Mouse (Mus musculus) neural tube, embryonic 11.5 days (tissue): ENCODE results near the gene Slc38a10. TPM values are rescaled to one million over a fixed set of nuclear protein-coding genes. Genes with fewer than 3 reads are reported as not detected.

Experiments
- ATAC-seq: fragments of 200-750 bp; cut with Nextera tagmentation; 2 replicates; pipeline ENCODE4 v1.8.0; 2017; ENCODE audit warnings: moderate number of reproducible peaks, mild to moderate bottlenecking, moderate TSS enrichment, moderate library complexity; ENCODE audit not compliant: insufficient read depth, low FRiP score, low TSS enrichment
- DNase-seq: peaks from one replicate; pipeline ENCODE4 v3.0.0-alpha.2; 2015; ENCODE audit warnings: low spot score
- H3K27ac ChIP-seq: fragments of 300-500 bp; sonication (generic); 2 replicates; pipeline ENCODE4 v1.5.1; 2014; ENCODE audit warnings: low read depth, mild to moderate bottlenecking, low read length
- H3K27me3 ChIP-seq: fragments of 300-500 bp; sonication (generic); 2 replicates; pipeline ENCODE4 v1.6.1; 2014; ENCODE audit warnings: mild to moderate bottlenecking, low read length, mixed read lengths; ENCODE audit not compliant: control insufficient read depth, insufficient read depth
- H3K36me3 ChIP-seq: fragments of 300-500 bp; sonication (generic); 2 replicates; pipeline ENCODE4 v1.6.1; 2014; ENCODE audit warnings: mild to moderate bottlenecking, low read length, moderate library complexity, mixed read lengths; ENCODE audit not compliant: control insufficient read depth, insufficient read depth
- H3K4me1 ChIP-seq: fragments of 300-500 bp; sonication (generic); 2 replicates; pipeline ENCODE4 v1.6.1; 2014; ENCODE audit warnings: low read length, mixed read lengths; ENCODE audit not compliant: control insufficient read depth, insufficient read depth
- H3K4me2 ChIP-seq: fragments of 300-500 bp; sonication (generic); 2 replicates; pipeline ENCODE4 v1.6.1; 2014; ENCODE audit warnings: low read depth, mild to moderate bottlenecking, moderate library complexity
- H3K4me3 ChIP-seq: fragments of 300-500 bp; sonication (generic); 2 replicates; pipeline ENCODE4 v1.5.1; 2014; ENCODE audit warnings: low read depth, low read length
- H3K9ac ChIP-seq: fragments of 300-500 bp; sonication (generic); 2 replicates; pipeline ENCODE4 v1.6.1; 2014; ENCODE audit warnings: mild to moderate bottlenecking, low read length
- H3K9me3 ChIP-seq: fragments of 300-500 bp; sonication (generic); 2 replicates; pipeline ENCODE4 v1.6.1; 2016; ENCODE audit warnings: low read length; ENCODE audit not compliant: control insufficient read depth
- WGBS: fragments of 180-500 bp; shearing (Covaris S2); extraction: QIAGEN DNeasy Blood & Tissue Kit; methylation state at CpG from one replicate; pipeline ENCODE4 v1.1.7; 2014; 5-methylcytosine and 5-hydroxymethylcytosine counted together
- polyA plus RNA-seq: library from polyadenylated mRNA; unstranded; fragments of >200 nt; fragmentation: Nextera tagmentation; extraction: Ambion mirVana; gene quantifications from 2 replicates; pipeline ENCODE4 v1.2.1, GENCODE M21; 2014

Slc38a10 gene
- polyA plus RNA-seq, 1 experiment from 2014 or later = 79.1 TPM

DNA sequence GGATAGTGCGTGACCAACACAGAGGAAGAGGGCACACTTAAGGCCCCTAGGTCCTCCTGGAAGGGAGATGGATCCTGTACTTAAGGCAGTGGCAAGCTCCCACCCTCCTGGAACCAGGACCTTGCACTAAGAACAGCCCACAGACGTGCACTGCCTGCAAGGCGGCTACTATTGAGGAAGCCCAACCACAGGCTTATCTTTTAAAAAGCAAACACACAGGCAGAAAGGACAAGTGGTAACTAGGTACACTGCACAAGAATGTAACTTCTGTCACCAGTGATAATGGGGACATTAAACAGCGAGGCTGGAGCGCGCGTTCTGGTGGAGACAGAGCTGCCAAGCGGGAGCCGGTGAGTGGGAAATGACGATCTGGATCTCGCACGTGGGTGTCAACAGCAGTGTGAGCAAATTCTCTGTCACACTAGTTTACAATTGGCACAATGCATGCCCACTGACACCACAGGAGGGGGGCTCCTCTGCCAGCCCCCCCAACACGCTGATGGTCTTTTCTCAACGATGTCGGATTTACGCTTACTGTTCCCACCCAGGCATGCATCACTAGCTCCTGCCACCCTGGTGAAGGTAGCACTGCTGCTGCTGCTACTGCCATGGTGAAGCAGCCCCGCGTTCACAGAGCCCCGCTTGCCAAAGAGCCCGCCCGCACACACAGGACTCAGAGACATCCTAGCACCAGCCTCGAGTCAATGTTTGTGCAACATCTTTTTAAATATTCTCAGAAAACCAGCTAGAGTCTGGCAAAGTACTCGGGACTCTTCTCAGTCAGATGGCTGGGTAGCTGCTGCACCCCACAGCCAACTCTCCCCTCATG lies 14.1 kb downstream of the Slc38a10 start:
- no peaks in the 10 kb centered on the region for H3K9me3 ChIP-seq
- H3K4me1 ChIP-seq = no peaks in the 10 kb centered on the region; the same call in none of the 2 replicates
- no peaks in the 10 kb centered on the region; the same call in 1 of the 2 replicates for H3K36me3 ChIP-seq
- no peak for ATAC-seq
- 65% methylated on average over 23 of the region's 23 CpGs for WGBS
- H3K4me2 ChIP-seq = no peak overlapping the region
- DNase-seq = no peak
- H3K27ac ChIP-seq = no peak overlapping the region
- no peaks in the 10 kb centered on the region for H3K27me3 ChIP-seq
- H3K4me3 ChIP-seq = no peak overlapping the region
- no peak overlapping the region for H3K9ac ChIP-seq

DNA sequence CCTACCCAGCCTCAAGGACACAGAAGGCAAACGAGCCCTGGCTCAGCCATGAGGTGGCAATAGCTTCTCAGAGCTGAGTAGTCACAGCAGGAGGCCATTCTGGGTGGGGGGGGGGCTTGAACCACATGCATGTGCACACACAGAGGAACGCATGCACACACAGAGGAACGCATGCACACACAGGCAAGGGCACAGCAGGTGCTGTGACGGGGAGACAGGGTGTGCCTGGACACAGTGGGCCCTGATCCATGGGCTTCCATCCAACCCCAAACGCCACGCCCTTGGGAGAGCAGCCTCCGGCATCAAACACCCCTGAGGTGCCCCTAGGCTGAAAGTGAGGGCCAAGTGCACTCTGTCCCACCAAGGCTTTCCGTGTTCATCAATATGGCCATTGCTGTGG lies 15.0 kb downstream of the Slc38a10 start:
- no peak overlapping the region for H3K4me3 ChIP-seq
- no peaks in the 10 kb centered on the region; the same call in none of the 2 replicates for H3K4me1 ChIP-seq
- H3K9me3 ChIP-seq = no peaks in the 10 kb centered on the region
- H3K36me3 ChIP-seq = no peaks in the 10 kb centered on the region; the same call in 1 of the 2 replicates
- H3K27ac ChIP-seq = no peak overlapping the region
- H3K4me2 ChIP-seq = no peak overlapping the region
- ATAC-seq (no peak), DNase-seq (no peak)
- H3K27me3 ChIP-seq = no peaks in the 10 kb centered on the region
- WGBS = 86% methylated on average over 8 of the region's 8 CpGs
- H3K9ac ChIP-seq = no peak overlapping the region; the same call in 1 of the 2 replicates

DNA sequence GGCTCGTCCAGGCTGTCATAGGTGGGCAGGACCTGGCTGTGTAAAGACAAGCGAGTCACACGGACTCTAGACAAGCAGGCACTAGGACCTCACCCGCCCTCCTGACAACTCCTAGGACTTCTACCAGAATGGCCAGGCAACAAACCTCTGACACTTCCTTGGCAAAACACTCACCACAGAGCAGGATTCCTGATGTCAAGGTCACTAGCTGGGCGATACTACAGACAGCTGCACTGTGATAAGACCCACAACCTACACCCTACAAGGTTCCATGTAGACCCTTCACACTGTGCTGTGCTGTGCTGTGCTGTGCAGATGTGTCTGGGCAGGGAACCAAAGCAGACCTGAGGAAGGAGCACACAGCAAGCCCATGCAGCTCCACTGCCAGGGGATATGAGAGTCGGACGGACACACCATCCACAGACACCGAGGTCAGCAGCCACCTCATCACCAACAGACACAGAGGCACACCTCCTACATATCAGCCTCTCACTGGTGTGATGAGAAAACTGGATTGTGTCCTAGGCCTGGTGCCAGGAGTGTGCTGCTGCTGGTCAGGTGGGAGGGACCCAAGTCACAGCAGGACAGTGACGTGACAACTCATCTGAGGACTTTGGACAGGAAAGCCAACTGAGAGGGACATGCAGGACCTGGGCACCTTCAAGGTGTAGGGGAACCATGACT lies 16.2 kb downstream of the Slc38a10 start:
- no peaks in the 10 kb centered on the region; the same call in none of the 2 replicates for H3K4me1 ChIP-seq
- 92% methylated on average over 9 of the region's 9 CpGs for WGBS

DNA sequence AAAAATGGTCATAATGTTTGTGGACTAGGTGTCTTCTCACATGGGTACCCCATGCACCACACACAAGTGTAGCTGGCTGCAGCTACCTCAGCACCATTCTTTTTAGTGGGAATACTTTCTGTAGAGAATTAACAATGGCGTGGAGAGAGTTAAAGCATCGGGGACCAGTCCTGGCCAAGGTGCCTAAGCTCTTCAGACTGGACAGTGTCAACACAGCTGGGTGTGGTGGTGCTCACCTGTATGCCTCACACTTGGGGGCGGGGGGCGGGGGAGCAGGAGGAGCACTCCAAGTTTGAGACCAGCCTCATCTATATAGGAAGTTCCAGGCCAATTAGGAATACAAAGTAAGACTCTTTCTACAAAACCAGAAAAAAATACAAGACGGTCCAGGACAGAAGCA lies 17.0 kb downstream of the Slc38a10 start:
- no peaks in the 10 kb centered on the region for H3K9me3 ChIP-seq
- no peaks in the 10 kb centered on the region; the same call in none of the 2 replicates for H3K36me3 ChIP-seq
- DNase-seq (no peak), ATAC-seq (no peak)
- no peaks in the 10 kb centered on the region; the same call in none of the 2 replicates for H3K4me1 ChIP-seq
- H3K27ac ChIP-seq = no peak overlapping the region
- H3K9ac ChIP-seq = no peak overlapping the region
- H3K4me3 ChIP-seq = no peak overlapping the region
- no peaks in the 10 kb centered on the region for H3K27me3 ChIP-seq
- over 99% methylated on average over 5 of the region's 5 CpGs for WGBS
- H3K4me2 ChIP-seq = no peak overlapping the region

More for the DNA sequence above, 16.2 kb downstream of the Slc38a10 start:
- ATAC-seq = no peak
- Histone ChIP-seq H3K27me3 (no peaks in the 10 kb centered on the region), H3K36me3 (no peaks in the 10 kb centered on the region; the same call in none of the 2 replicates), H3K9me3 (no peaks in the 10 kb centered on the region), H3K9ac (no peak overlapping the region), H3K27ac (no peak overlapping the region), H3K4me3 (no peak overlapping the region), H3K4me2 (no peak overlapping the region)
- no peak for DNase-seq

DNA sequence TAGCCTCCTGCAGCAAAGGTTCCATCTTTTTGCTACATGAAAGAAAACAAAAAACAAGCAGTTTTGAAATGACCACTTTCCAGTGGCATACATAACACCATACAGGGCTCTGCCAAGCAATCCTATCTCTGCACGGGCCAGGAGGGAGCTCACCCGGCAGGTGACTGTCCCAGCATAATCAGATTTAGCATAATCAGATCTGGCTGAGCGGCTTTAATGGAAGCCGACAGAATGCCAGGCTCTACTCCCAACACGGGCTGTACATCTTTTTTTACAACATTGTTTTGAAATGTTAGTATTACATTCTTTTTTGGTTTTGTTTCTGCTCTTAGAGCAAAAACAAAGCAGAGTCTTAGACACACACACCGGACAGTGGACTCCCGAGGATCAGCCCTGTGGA lies 21.9 kb downstream of the Slc38a10 start:
- Histone ChIP-seq H3K9me3 (no peaks in the 10 kb centered on the region), H3K27ac (no peak overlapping the region), H3K9ac (no peak overlapping the region), H3K4me3 (no peak overlapping the region), H3K36me3 (no peaks in the 10 kb centered on the region; the same call in 1 of the 2 replicates), H3K4me1 (no peaks in the 10 kb centered on the region), H3K4me2 (no peak overlapping the region), H3K27me3 (no peaks in the 10 kb centered on the region)
- 92% methylated on average over 7 of the region's 7 CpGs for WGBS
- ATAC-seq (no peak), DNase-seq (no peak)

DNA sequence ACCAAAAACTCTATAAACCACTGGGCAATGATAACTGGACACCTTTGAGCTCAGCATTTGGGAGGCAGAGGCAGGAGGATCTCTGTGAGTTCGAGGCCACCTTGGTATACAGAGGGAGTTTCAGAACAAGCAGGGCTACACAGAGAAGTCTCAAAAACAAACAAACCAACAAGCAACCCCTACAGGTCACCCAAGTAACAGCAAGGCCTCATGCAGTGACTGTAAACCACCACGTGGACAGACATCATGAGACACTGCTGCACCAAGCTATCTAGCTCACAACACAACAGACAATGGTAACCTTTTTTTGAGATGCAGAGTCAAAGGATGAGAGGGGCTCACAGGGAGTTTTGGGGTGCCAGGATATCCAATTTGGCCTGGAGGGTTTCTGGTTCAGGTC lies 24.3 kb downstream of the Slc38a10 start:
- ATAC-seq = no peak

DNA sequence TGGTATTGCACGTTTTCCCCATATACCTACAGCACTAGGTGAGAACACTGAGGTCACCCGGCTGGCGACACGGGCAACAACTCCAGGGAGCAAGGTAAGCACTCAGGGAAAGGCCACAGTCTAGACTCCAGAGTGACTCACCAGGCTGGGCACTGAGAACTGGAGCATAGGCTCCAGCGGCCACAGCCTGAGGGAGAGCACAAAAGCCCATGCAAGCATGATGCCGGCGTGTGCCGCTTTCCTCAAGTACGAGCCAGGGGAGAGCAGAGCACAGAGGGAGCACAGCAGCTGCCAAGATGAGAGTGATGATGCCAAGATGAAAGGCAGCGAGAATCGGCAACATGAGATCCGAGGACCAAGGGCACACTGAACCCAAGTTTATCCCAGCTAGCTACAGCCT lies 29.0 kb downstream of the Slc38a10 start:
- 94% methylated on average over 12 of the region's 12 CpGs for WGBS
- no peaks in the 10 kb centered on the region for H3K36me3 ChIP-seq

More for the DNA sequence above, 24.3 kb downstream of the Slc38a10 start:
- 84% methylated on average over 2 of the region's 2 CpGs for WGBS
- Histone ChIP-seq H3K36me3 (no peaks in the 10 kb centered on the region; the same call in 1 of the 2 replicates), H3K4me3 (no peak overlapping the region), H3K4me2 (no peak overlapping the region), H3K4me1 (no peaks in the 10 kb centered on the region), H3K9me3 (no peaks in the 10 kb centered on the region), H3K9ac (no peak overlapping the region), H3K27ac (no peak overlapping the region), H3K27me3 (no peaks in the 10 kb centered on the region)
- DNase-seq = no peak

DNA sequence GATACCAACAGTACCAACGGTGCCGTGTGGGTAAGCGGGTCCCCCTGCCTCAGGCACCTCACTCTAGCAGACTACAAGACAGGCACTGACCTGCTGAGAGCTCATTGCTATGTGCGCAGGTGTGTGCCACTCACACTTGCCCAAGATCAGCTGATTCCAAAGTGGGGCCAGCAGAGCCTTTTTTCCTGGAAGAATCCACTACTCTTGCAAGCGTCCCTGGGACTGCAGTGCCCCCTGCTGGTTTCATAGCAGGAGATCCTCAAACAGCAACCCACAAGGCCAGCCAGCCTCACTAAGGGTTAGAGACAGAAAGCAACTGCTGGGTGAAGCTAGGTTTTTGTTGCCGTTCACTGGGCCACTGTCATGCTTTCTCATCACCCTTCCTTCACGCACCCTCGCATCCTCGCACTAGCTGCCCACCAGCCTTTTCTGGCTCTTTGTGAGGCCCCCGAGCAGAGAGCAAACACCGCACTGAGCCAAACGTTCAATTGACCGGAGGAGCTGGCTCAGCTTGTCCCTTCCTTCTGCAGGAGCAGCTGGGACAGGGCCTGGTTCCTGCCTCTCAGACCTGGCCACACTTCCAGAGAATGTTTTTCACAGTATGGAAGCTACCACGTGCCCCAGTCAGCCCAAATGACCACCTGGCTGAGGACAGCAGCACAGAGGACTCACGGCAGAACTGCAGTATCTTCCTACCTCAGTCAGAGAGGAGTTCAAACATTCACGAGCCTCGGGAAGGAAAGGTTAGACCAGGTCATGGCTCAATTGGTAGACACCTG lies 30.3 kb downstream of the Slc38a10 start:
- no peak overlapping the region for H3K9ac ChIP-seq

More for the DNA sequence above, 29.0 kb downstream of the Slc38a10 start:
- no peaks in the 10 kb centered on the region for H3K4me1 ChIP-seq
- H3K27me3 ChIP-seq = no peaks in the 10 kb centered on the region
- no peak overlapping the region for H3K27ac ChIP-seq
- DNase-seq (no peak), ATAC-seq (no peak)
- H3K4me2 ChIP-seq = no peak overlapping the region
- H3K4me3 ChIP-seq = no peak overlapping the region
- no peak overlapping the region for H3K9ac ChIP-seq
- H3K9me3 ChIP-seq = no peaks in the 10 kb centered on the region

More for the DNA sequence above, 30.3 kb downstream of the Slc38a10 start:
- no peak overlapping the region for H3K4me3 ChIP-seq
- 84% methylated on average over 17 of the region's 17 CpGs for WGBS
- H3K27ac ChIP-seq = no peak overlapping the region
- peaks cover 2% of the 10 kb centered on the region; the same call in 1 of the 2 replicates for H3K36me3 ChIP-seq
- no peaks in the 10 kb centered on the region for H3K27me3 ChIP-seq
- no peaks in the 10 kb centered on the region for H3K4me1 ChIP-seq
- ATAC-seq (no peak), DNase-seq (peak; percentile 62)
- no peaks in the 10 kb centered on the region for H3K9me3 ChIP-seq
- no peak overlapping the region for H3K4me2 ChIP-seq
